Mouse (Mus musculus): Measurements from ENCODE around the gene Anapc16. TPM values are rescaled to one million over a fixed set of nuclear protein-coding genes. Genes with fewer than 3 reads are reported as not detected.
"Not testable (repeated sequence)": the region's sequence is repeated elsewhere in the genome, so short reads cannot be mapped to it uniquely, and the experiment has no call there.

Anapc16 gene
- polyA plus RNA-seq, 1 experiment from 2014 or later = 115 TPM

DNA sequence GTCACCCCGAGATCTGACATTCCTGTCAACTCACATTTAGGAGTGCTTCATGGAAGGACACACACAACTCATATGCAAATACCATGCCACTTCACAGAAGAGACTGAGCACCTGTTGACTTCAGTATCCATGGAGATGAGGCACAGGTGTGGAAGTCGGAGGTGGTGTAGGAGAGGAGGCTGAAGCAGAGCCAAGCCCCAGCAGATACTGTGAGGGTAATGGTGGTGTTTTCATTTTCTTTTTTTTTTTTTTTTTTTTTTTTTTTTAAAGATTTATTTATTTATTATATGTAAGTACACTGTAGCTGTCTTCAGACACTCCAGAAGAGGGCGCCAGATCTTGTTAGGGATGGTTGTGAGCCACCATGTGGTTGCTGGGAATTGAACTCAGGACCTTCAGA, 9.1 kb downstream of the Anapc16 start:
- not testable (repeated sequence) for H3K27ac ChIP-seq (ENCODE audit: low read length); H3K27me3 ChIP-seq (replicated peaks; ENCODE audit: control insufficient read depth, insufficient read depth, low read length); H3K4me1 ChIP-seq (replicated peaks; ENCODE audit: control insufficient read depth, insufficient read depth, low read length); ATAC-seq; H3K9me3 ChIP-seq (ENCODE audit: control insufficient read depth, low read length); H3K4me2 ChIP-seq (ENCODE audit: low read length); H3K9ac ChIP-seq (replicated peaks; ENCODE audit: low read depth, low read length); H3K4me3 ChIP-seq (replicated peaks; ENCODE audit: low read length)
- H3K36me3 ChIP-seq (ENCODE audit: control insufficient read depth, insufficient read depth) = peaks cover 20% of the 10 kb centered on the region
- WGBS = 89% methylated on average over 2 of the region's 3 CpGs

DNA sequence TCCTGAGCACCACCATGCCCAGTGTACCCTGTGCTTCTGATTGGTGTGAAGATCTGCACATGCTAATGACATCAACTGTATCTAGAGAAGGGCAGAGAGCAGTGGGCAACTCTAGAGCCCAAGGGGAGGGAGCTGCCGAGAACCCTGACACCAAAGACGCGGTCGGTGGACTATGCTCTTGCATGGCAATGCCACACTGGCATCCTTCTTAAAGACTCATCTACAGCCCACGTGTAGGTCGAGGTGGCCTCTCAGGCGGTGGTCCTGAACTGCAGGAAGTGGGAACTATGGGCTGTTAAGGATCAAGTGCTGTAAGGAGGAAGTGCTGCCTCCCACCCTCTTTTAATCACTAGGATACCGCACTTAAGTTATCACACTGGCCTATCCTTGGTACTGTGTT, 10.9 kb downstream of the Anapc16 start:
- no peak overlapping the region for H3K9ac ChIP-seq (replicated peaks; ENCODE audit: low read depth, low read length)
- no peak overlapping the region for H3K27ac ChIP-seq (ENCODE audit: low read length)
- no peaks in the 10 kb centered on the region for H3K9me3 ChIP-seq (ENCODE audit: control insufficient read depth, low read length)
- H3K27me3 ChIP-seq (replicated peaks; ENCODE audit: control insufficient read depth, insufficient read depth, low read length) = no peaks in the 10 kb centered on the region
- H3K4me2 ChIP-seq (ENCODE audit: low read length) = no peak overlapping the region
- H3K4me1 ChIP-seq (replicated peaks; ENCODE audit: control insufficient read depth, insufficient read depth, low read length) = no peaks in the 10 kb centered on the region
- 91% methylated on average over 8 of the region's 8 CpGs for WGBS
- H3K36me3 ChIP-seq (ENCODE audit: control insufficient read depth, insufficient read depth) = peaks cover 35% of the 10 kb centered on the region
- no peak for ATAC-seq
- H3K4me3 ChIP-seq (replicated peaks; ENCODE audit: low read length) = no peak overlapping the region

DNA sequence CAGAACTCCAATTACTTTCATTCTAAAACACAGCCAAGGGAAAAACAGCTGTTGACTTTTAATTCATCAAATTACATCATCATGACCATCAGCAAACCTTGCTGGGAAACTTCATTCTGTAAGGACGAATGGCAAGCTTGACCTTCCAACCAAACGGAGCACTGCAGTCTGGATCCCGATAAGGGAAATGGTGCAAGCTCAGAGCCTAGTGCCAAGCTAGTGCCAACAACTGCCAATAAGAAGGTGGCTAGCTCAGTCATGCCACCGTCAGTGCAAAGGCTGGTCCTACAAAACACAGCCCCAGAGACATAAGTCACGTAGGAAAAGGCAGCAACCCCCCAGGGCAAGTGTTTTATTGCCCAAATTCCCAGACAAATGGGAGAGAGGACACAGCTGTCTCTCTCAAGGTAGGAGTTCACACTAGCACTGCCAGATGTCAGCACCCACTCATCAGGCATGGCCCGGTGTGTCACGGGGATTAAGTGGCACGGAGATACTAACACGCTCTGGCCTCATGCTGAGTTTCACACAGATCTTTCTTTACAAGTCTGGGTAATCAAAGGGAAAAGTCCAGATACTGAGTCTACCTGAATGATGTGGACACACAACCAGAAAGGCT, 11.6 kb downstream of the Anapc16 start:
- Histone ChIP-seq H3K27ac (ENCODE audit: low read length) (no peak overlapping the region), H3K36me3 (ENCODE audit: control insufficient read depth, insufficient read depth) (peaks cover 35% of the 10 kb centered on the region), H3K4me2 (ENCODE audit: low read length) (no peak overlapping the region), H3K27me3 (replicated peaks; ENCODE audit: control insufficient read depth, insufficient read depth, low read length) (no peaks in the 10 kb centered on the region), H3K4me1 (replicated peaks; ENCODE audit: control insufficient read depth, insufficient read depth, low read length) (no peaks in the 10 kb centered on the region), H3K9me3 (ENCODE audit: control insufficient read depth, low read length) (no peaks in the 10 kb centered on the region), H3K4me3 (replicated peaks; ENCODE audit: low read length) (no peak overlapping the region), H3K9ac (replicated peaks; ENCODE audit: low read depth, low read length) (no peak overlapping the region)
- ATAC-seq = no peak
- WGBS = 88% methylated on average over 9 of the region's 9 CpGs

DNA sequence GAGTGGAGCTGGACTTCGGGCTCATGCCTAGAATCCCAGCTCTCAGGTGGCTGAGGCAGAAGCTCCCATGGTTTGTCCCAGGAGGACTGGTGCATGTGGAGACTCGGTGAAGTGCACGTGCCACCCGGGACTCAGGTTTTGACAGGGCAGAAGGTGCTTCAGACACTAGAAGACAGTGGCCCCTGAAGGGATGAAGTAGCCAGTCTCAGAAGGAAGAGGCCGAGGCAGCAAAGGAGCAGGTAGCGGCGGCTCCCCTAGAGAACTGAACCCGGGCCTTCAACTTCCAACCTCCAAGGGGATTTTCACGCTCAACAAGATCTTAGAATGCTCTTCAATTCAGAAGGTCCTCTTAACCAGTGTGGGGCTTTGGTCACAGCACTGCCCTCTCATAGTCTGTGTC, 12.5 kb downstream of the Anapc16 start:
- no peak for ATAC-seq

DNA sequence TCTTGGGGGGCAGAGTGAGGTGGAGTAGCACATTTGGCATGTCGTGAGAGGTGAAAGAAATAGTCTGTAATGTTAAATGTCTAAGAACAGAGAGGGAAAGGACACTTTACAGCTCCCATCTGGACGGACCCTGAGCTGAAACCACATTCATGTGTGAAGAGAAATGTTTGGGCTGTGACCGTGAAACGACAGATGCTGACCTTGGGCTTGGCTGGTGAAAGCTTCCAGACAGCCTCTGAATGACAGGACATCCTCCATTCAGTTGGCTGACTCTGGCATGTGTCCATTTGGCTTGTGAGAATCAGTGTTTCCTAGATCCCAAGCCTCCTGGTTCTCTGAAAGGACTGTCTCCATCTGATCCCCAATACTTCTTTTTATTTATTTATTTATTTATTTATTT, 14.9 kb downstream of the Anapc16 start:
- H3K27me3 ChIP-seq (replicated peaks; ENCODE audit: control insufficient read depth, insufficient read depth, low read length) = no peaks in the 10 kb centered on the region
- no peaks in the 10 kb centered on the region for H3K9me3 ChIP-seq (ENCODE audit: control insufficient read depth, low read length)
- no peak overlapping the region for H3K27ac ChIP-seq (ENCODE audit: low read length)
- WGBS = 76% methylated on average over 4 of the region's 4 CpGs
- peaks cover 32% of the 10 kb centered on the region for H3K36me3 ChIP-seq (ENCODE audit: control insufficient read depth, insufficient read depth)
- no peaks in the 10 kb centered on the region for H3K4me1 ChIP-seq (replicated peaks; ENCODE audit: control insufficient read depth, insufficient read depth, low read length)
- H3K9ac ChIP-seq (replicated peaks; ENCODE audit: low read depth, low read length) = no peak overlapping the region
- no peak for ATAC-seq
- H3K4me2 ChIP-seq (ENCODE audit: low read length) = no peak overlapping the region
- no peak overlapping the region for H3K4me3 ChIP-seq (replicated peaks; ENCODE audit: low read length)

More for the DNA sequence above, 12.5 kb downstream of the Anapc16 start:
- H3K27ac ChIP-seq (ENCODE audit: low read length) = no peak overlapping the region
- no peak overlapping the region for H3K4me3 ChIP-seq (replicated peaks; ENCODE audit: low read length)
- H3K4me2 ChIP-seq (ENCODE audit: low read length) = no peak overlapping the region
- H3K4me1 ChIP-seq (replicated peaks; ENCODE audit: control insufficient read depth, insufficient read depth, low read length) = no peaks in the 10 kb centered on the region
- no peaks in the 10 kb centered on the region for H3K9me3 ChIP-seq (ENCODE audit: control insufficient read depth, low read length)
- no peaks in the 10 kb centered on the region for H3K27me3 ChIP-seq (replicated peaks; ENCODE audit: control insufficient read depth, insufficient read depth, low read length)
- H3K9ac ChIP-seq (replicated peaks; ENCODE audit: low read depth, low read length) = no peak overlapping the region
- H3K36me3 ChIP-seq (ENCODE audit: control insufficient read depth, insufficient read depth) = peaks cover 35% of the 10 kb centered on the region
- WGBS = 96% methylated on average over 9 of the region's 9 CpGs

DNA sequence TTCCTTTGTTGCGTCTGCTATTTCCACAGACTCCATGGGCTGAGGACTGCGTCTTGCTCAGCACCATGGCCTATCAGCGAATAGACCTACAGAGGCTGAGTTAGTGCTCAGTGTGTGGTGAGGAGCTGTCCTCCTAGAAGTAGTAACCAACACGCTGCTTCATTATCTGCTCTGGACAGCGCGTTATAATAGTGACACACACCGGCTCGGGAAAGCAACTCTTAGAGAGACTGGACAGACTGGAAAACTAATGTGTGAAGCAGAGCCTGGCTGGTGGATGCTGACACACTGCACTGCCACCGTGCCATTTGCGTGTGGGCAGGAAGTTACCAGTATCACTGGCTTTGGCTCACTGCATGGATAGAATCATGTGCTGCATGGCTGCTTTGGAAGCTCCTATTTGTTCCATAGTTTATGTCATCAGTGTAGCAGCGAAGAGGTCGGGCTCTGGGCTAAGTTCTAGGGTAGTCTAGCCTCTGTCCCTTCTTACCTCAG, 20.5 kb downstream of the Anapc16 start:
- H3K4me2 ChIP-seq (ENCODE audit: low read length) = no peak overlapping the region
- no peaks in the 10 kb centered on the region for H3K9me3 ChIP-seq (ENCODE audit: control insufficient read depth, low read length)
- no peak overlapping the region for H3K27ac ChIP-seq (ENCODE audit: low read length)
- H3K36me3 ChIP-seq (ENCODE audit: control insufficient read depth, insufficient read depth) = peaks cover 2% of the 10 kb centered on the region; the same call in 1 of the 2 replicates
- no peak for ATAC-seq
- WGBS = 93% methylated on average over 12 of the region's 12 CpGs
- H3K9ac ChIP-seq (replicated peaks; ENCODE audit: low read depth, low read length) = no peak overlapping the region
- no peak overlapping the region for H3K4me3 ChIP-seq (replicated peaks; ENCODE audit: low read length)
- peaks cover 8% of the 10 kb centered on the region for H3K4me1 ChIP-seq (replicated peaks; ENCODE audit: control insufficient read depth, insufficient read depth, low read length)
- H3K27me3 ChIP-seq (replicated peaks; ENCODE audit: control insufficient read depth, insufficient read depth, low read length) = no peaks in the 10 kb centered on the region

DNA sequence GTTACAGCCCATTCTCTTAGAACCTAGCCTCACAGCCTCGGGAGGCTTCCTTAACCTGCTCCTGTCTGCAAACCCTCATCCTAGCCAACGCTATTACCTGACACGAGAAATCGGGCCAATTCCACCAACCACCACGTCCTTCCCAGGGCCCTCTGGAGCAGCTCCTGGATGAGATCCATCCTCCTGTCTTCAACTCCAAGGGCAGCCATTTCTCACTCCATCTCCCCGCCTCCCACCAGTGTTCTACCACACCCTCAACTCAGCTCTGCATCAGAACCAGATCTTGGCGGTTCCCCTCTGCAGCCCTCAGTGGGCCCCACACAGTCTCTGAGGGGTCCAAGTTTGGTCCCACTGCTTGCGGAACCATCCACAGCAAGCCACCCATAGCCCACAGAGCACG, 21.1 kb downstream of the Anapc16 start:
- H3K4me1 ChIP-seq (replicated peaks; ENCODE audit: control insufficient read depth, insufficient read depth, low read length) = peaks cover 8% of the 10 kb centered on the region
- no peak for ATAC-seq
- WGBS = 90% methylated on average over 9 of the region's 9 CpGs
- no peaks in the 10 kb centered on the region for H3K27me3 ChIP-seq (replicated peaks; ENCODE audit: control insufficient read depth, insufficient read depth, low read length)
- no peaks in the 10 kb centered on the region for H3K9me3 ChIP-seq (ENCODE audit: control insufficient read depth, low read length)
- no peak overlapping the region for H3K4me2 ChIP-seq (ENCODE audit: low read length)
- no peak overlapping the region for H3K27ac ChIP-seq (ENCODE audit: low read length)
- no peak overlapping the region for H3K4me3 ChIP-seq (replicated peaks; ENCODE audit: low read length)
- H3K9ac ChIP-seq (replicated peaks; ENCODE audit: low read depth, low read length) = no peak overlapping the region
- no peaks in the 10 kb centered on the region for H3K36me3 ChIP-seq (ENCODE audit: control insufficient read depth, insufficient read depth)

DNA sequence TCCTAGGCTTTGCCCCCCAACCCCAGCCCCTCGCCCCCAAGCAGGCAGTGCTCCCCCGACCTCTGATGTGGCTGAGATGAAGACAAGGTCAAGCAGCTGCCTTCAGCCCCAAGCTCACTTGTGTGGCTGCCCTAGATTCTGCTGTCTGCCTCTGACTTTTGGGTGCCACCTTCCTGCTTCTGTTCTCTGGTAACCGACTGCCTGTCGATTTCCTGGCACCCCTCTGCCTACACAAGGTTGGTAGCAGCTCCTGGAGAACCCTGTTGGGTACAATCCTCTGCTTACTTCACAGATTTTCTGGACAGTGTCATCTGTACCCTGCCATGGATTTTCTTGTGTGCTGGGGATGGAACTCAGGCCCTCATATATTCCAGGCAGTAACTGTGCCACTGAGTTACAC, 21.6 kb downstream of the Anapc16 start:
- Histone ChIP-seq H3K27me3 (replicated peaks; ENCODE audit: control insufficient read depth, insufficient read depth, low read length) (no peaks in the 10 kb centered on the region), H3K27ac (ENCODE audit: low read length) (no peak overlapping the region), H3K4me3 (replicated peaks; ENCODE audit: low read length) (no peak overlapping the region), H3K36me3 (ENCODE audit: control insufficient read depth, insufficient read depth) (no peaks in the 10 kb centered on the region), H3K9me3 (ENCODE audit: control insufficient read depth, low read length) (no peaks in the 10 kb centered on the region), H3K4me2 (ENCODE audit: low read length) (no peak overlapping the region), H3K4me1 (replicated peaks; ENCODE audit: control insufficient read depth, insufficient read depth, low read length) (peaks cover 8% of the 10 kb centered on the region), H3K9ac (replicated peaks; ENCODE audit: low read depth, low read length) (no peak overlapping the region)
- 72% methylated on average over 4 of the region's 4 CpGs for WGBS
- no peak for ATAC-seq

DNA sequence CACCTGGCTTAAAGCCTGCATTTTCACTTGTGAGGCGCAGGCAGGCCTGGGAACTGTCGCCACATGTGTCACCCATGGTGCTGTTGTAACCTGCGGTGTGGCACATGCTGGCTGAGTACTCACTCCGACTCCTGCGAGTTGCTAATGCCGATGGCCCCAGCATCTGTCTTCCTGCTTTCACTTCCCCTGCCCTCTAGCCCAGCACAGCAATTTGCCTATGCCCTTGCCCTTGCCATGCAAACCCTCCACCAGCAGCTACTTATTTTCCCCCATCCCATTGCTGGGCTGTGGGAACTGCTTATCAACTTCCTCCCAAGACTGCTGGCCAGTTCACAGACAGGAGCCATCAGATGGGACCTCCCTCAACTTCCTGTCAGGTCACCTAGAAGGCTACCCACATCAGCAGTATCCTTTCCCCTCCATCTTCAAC, 22.1 kb downstream of the Anapc16 start:
- no peak for ATAC-seq
- Histone ChIP-seq H3K4me3 (replicated peaks; ENCODE audit: low read length) (no peak overlapping the region), H3K4me1 (replicated peaks; ENCODE audit: control insufficient read depth, insufficient read depth, low read length) (peaks cover 8% of the 10 kb centered on the region), H3K4me2 (ENCODE audit: low read length) (no peak overlapping the region), H3K27ac (ENCODE audit: low read length) (no peak overlapping the region), H3K36me3 (ENCODE audit: control insufficient read depth, insufficient read depth) (no peaks in the 10 kb centered on the region), H3K27me3 (replicated peaks; ENCODE audit: control insufficient read depth, insufficient read depth, low read length) (no peaks in the 10 kb centered on the region), H3K9ac (replicated peaks; ENCODE audit: low read depth, low read length) (no peak overlapping the region), H3K9me3 (ENCODE audit: control insufficient read depth, low read length) (no peaks in the 10 kb centered on the region)
- 95% methylated on average over 6 of the region's 6 CpGs for WGBS

Data from forebrain, embryonic 16.5 days (tissue).